Mouse (Mus musculus) megakaryocyte, embryonic 14.5 days (primary cell): ENCODE data around the gene Tmem229b.

ENCODE experiments used
- FLI1 ChIP-seq: IDR thresholded peaks from 2 replicates; pipeline ENCODE4 v1.6.1; 2012; ENCODE audit warnings: low read length, inconsistent platforms, mixed read lengths
- GATA1 ChIP-seq: IDR thresholded peaks from 3 replicates; pipeline ENCODE4 v1.6.1; 2012; ENCODE audit warnings: mixed read lengths, low read length, inconsistent platforms, borderline replicate concordance

DNA sequence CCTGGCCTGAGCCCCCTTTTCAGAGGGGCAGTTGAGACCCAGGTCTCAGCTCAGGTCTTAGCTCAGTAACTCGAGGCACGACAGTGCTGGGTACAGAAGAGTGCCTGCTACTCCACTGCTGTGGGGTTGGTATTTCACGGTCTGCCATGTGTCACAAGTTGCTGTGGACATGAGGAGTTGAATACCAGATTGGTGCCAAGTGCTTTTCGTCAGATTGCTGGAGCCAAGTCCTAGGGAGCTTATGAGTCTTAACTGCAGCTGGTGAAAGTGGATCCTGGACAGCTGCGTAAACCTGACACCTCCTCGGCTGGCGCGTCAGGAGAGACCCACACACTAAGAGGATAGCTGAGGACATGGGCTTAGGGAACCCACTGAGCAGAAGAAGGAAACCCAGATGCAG lies 37.2 kb upstream of the Tmem229b start:
- no peak for TF ChIP-seq GATA1
- TF ChIP-seq FLI1 = no peak
